Mouse (Mus musculus) gastrocnemius, postnatal 4 days (tissue): ENCODE results near the gene Chst4. TPM values are rescaled to one million over a fixed set of nuclear protein-coding genes. Genes with fewer than 3 reads are reported as not detected.

Experiments used
- DNase-seq, 2 experiments: peaks; one replicate each; pipeline ENCODE4 v3.0.0; 2021 to 2022; ENCODE audit warnings: low spot score in 2 of 2, mixed read lengths in 2 of 2
- total RNA-seq, 2 experiments: library from RNA; stranded (reverse); gene quantifications; 2 replicates each; pipeline ENCODE4 v1.2.3; 2021

The Chst4 gene
- total RNA-seq, 2 experiments from 2014 or later, result not detected

GRCm38 (mm10) chr8:110008228-110008994 is 31.1 kb downstream of the Chst4 start:
- DNase-seq, result no peak

DNA sequence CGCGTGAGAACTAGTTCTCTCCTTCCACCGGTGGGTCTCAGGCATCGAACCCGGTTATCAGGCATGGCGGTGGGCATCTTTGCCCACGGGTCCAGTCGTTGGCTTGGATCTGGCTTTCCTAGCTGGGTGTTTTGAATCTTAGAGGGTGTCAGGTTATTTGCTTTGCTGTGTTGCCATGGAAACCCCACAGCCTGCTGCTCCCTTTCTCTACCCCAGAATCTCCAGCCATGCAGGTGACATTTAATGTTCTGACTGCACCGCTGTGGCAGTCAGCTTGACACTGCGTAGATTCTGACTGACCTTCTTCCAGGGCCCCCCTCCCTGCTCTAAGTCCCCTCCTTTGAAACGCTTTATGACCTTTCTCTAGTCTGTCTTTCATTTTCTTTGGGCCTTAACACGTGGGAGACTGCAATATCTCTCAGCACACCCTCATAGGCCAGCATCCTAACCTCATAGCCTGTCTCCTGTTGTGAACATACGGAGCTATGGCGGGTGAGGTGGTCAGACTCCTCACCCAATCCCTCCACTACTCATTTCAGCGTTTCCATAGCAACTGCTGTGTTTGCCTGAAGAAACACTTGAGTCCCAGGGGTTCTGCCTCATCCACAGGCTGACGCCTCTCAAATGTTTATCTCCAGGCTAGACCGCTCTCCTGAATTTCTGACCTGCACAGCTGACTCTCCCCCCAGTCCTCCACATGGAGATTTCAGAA is 33.1 kb downstream of the Chst4 start:
- DNase-seq, result no peak

DNA sequence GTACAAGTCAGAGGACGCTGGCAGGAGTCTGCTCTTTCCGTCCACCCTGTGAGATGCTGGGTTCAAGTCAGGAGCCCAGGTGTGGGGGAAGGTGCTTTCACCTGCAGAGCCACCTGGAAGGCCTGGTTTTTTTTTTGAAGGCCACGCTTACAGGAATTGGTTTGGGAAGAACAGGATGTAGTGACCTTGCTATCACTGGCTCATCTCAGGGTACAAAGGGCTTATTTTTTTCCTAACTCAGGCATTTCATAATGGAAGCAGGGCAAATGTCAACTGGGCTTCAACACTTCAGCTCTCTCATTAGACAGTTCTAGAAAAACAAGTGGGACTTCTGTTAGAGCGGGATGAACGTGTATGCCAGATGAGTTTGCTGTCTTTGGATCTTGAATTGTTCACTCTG is 35.2 kb downstream of the Chst4 start:
- DNase-seq, result no peak

GRCm38 (mm10) chr8:110002953-110003352 is 36.6 kb downstream of the Chst4 start:
- DNase-seq, result no peak

DNA sequence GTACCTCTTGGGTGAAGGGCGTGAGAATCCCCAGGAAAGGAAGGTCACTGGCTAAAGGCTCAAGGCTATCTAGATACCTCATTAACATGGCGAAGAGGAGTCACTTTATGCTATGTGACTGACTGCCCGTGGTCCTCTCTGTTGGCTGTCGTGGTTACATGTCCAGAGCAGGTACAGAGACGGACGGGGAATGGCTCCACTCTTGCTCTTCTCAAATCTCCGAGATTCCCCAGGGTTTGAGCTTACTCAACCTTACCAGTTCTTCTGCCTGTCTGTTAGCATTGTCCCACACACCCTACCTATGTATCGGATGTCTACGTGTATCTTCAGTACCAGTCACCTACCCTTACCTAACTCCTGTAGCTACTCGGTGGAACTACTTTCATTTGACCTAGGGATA is 39.6 kb downstream of the Chst4 start:
- no peak for DNase-seq

GRCm38 (mm10) chr8:109998066-109998465 is 41.5 kb downstream of the Chst4 start:
- DNase-seq, result no peak

- DNase-seq, result no peak
Measured at GRCm38 (mm10) chr8:109997381-109997780, 42.2 kb downstream of the Chst4 start.

DNA sequence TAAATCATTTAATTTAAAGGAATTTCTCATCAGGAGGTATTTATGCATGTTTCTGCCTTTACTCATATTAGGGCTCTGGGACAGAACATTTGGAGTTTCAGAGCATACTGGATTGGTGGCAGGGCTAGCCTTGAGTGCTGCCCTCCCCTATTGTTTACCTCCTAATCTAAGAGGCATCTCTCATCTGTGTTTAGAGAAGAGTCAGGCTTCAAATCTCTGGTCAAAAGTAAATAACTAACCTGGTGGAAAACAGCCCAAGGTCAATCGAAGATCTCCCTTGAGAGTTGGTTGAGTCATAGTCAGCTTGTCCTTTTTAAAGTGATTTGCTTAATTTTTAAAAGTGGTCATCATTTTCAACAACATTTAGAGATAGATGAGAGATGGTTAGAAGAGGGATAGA is 46.6 kb downstream of the Chst4 start:
- no peak for DNase-seq

DNA sequence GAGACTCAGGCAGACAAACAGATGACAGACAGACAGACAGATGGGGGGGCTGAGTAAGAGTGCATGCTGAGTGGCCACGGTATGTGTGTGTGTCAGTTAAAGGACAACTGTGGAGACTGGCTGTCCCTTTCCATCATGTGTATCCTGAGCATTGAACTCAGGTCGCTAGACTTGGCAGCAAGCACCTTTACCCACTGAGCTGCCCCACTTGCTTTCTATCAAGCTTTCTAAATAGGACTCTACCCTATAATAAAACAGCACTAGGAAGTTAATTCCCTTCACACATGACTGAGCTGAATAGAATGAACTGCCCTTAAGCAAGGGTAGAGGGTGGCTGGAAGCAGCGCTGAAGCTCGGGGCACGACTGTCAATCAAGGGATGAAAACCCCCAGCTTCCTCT is 47.4 kb downstream of the Chst4 start:
- no peak for DNase-seq

GRCm38 (mm10) chr8:109990224-109990623 is 49.3 kb downstream of the Chst4 start, which contains the start of gene Tat:
Tat (plus strand) TSS chr8:109990437.
- DNase-seq, result no peak

GRCm38 (mm10) chr8:109989151-109989550 is 50.4 kb downstream of the Chst4 start:
- no peak for DNase-seq

DNA sequence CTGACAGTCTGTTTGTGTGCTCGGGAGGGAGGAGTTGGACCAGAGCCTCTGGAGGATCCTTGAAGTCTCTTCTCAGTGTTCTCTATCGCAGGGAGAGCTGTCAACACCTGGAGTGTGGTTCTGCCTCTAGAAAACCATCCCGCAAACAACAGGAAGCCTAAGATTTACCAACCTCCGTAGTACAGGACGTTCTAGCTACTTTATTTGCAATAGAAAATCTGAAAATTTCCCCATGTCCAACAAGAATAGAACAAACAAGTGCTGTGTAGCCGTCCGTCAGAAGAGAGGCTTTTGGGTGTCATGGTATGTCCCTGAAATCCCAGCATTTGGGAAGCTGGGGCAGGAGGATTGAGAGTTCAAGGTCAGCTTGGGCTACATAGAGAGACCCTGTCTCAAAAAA is 51.8 kb downstream of the Chst4 start:
- DNase-seq, result no peak

- no peak for DNase-seq
Measured at GRCm38 (mm10) chr8:109986384-109986783, 53.2 kb downstream of the Chst4 start.

GRCm38 (mm10) chr8:109983944-109984343 is 55.6 kb downstream of the Chst4 start:
- no peak for DNase-seq

DNA sequence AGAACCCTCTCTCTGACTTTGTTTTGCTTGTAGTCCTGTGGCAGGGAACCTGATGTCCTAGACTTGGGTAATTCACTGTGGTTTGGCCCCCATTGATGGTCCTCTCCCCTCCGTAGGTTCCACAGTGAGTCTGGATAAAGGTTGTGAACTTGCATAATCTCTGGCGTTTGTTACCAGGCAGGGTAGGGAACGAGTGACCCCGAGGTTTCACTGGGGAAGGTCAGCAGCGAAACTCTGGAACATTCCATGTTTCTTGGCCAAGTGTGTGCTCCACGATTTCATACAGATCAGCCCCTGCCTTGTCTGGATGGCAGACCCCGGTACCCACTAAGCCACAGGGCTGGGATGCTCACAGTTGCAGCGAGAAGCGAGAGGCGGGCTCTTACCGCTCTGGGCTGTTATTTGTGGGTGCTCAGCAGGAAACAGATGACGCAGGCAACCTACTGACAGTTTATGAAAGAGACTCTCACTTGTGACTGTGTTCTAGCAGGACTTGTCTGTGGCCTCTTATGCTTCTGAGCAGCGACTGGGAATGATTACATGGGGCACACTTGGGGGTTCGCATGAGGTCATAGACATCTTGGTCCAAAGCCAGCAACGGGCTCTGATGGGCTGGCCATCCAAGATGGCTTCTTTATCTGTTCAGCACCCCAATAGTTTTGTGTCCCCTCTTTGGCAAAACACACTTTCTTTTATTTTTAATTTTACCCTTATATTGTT is 57.0 kb downstream of the Chst4 start:
- DNase-seq, result no peak

DNA sequence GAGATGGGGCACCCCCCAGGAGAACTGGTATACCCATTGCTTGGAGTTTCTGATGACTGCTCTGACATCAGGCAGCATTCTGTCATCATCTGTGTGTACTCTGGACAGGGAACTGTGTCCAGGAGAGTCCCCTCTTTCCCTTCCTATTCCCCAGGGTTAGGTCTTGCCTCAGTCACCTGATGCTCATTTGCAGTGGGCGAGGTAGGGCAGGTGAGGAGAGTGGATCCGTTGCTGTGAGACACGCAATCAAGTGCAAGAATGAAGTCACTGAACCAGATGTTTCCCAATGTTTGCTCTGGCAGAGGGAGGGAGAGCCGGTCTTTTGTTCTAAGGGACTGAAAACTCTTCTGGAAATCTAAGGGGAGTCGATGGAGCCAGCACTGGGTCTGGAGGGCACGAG is 60.2 kb downstream of the Chst4 start:
- DNase-seq, result no peak

Other genes starting within 250 kb of the Chst4 start
- gene Phlpp2, start 171.2 kb downstream of the Chst4 start, total RNA-seq, result 1 to 10 TPM; 7.6 to 7.7 TPM
- gene Marveld3, start 77.5 kb downstream of the Chst4 start, total RNA-seq, result under 1 TPM; 0.18 to 0.27 TPM
- gene Tat, start 49.3 kb downstream of the Chst4 start, total RNA-seq, result under 1 TPM; 0.12 to 0.21 TPM
- gene Zfp612, start 40.0 kb upstream of the Chst4 start, total RNA-seq, result 1 to 10 TPM; 6.1 to 6.5 TPM
- not detected for gene Gm21964, start 61.5 kb upstream of the Chst4 start, total RNA-seq
- not detected for gene Gm17720, start 63.0 kb upstream of the Chst4 start, total RNA-seq
- gene Calb2, start 128.5 kb upstream of the Chst4 start, total RNA-seq, result under 1 TPM; 0.32 to 0.62 TPM
- gene Cmtr2, start 175.9 kb upstream of the Chst4 start, total RNA-seq, result 1 to 10 TPM; 4.3 to 5.6 TPM
- gene Hydin, start 227.2 kb upstream of the Chst4 start, total RNA-seq, result under 1 TPM; 0.41 to 0.44 TPM